ENCODE assay signal across 8 mouse cellular contexts in genomic region chr16:32430474-32431046, GRCm38 (mm10). TPM values are rescaled to one million over a fixed set of nuclear protein-coding genes. Genes with fewer than 3 reads are reported as not detected.
DNase-seq lines count a peak whose midpoint lies in the region; ATAC-seq lines count a peak whose summit lies in the region.

Gene Pcyt1a, plus strand, starts transcription at chr16:32430921.

- peaks cover 13% of the 10 kb centered on the region for H3K4me1 ChIP-seq in intestine, embryonic 16.5 days (ENCODE audit: control insufficient read depth, insufficient read depth, low read length)

- peak within 1 kb of the TSS; percentile 81 for H3K4me3 ChIP-seq in intestine, embryonic 16.5 days (ENCODE audit: low read length)

- WGBS in intestine, embryonic 16.5 days: under 1% methylated on average over 54 of the region's 54 CpGs

- H3K9me3 ChIP-seq in intestine, embryonic 16.5 days (ENCODE audit: control insufficient read depth, low read length): no peaks in the 10 kb centered on the region

- no peaks in the 10 kb centered on the region for H3K27me3 ChIP-seq in intestine, embryonic 16.5 days (replicated peaks; ENCODE audit: control insufficient read depth, insufficient read depth, low read length)

- H3K36me3 ChIP-seq in intestine, embryonic 16.5 days (ENCODE audit: control insufficient read depth, insufficient read depth, low read length): no peaks in the 10 kb centered on the region

- peak within 1 kb of the TSS; percentile 86 for H3K4me2 ChIP-seq in intestine, embryonic 16.5 days (ENCODE audit: low read depth, low read length)

- H3K27ac ChIP-seq in intestine, embryonic 16.5 days (ENCODE audit: low read length): peak within 1 kb of the TSS; percentile 93

- peak; percentile 93 for DNase-seq in adrenal gland, postnatal 10 days
- DNase-seq in embryo, embryonic 9.5 days (ENCODE audit: extremely low spot score): peak; percentile 94
- DNase-seq in gastrocnemius, postnatal 4 days (ENCODE audit: low spot score in 2 of 2): peak; percentile 82 to 92
- peak; percentile 89 to 94 for DNase-seq in left cerebral cortex, postnatal 25 days (ENCODE audit: low spot score in 2 of 2)
- DNase-seq in mesoderm, embryonic 11.5 days (ENCODE audit: low read depth, low spot score): peak; percentile 95
- DNase-seq in right cerebral cortex, postnatal 25 days: peak; percentile 89
- peak; percentile 78 to 88 for DNase-seq in urinary bladder, postnatal 36 days (ENCODE audit: low spot score in 2 of 2)

- intact Hi-C loops in left cerebral cortex, postnatal 25 days (cut with DNase I): loop anchor here (2.0 kb wide), 1 partner anchor 98 kb away; the partner anchor contains the start of gene Ubxn7

- H3K9ac ChIP-seq in intestine, embryonic 16.5 days (ENCODE audit: low read depth, low read length): peak within 1 kb of the TSS; percentile 87

- ATAC-seq in intestine, embryonic 16.5 days: peak; percentile 97

RNA-seq across cellular contexts. Expression of gene Pcyt1a, which starts in this region (rescaled TPM):
- 10 to 100 TPM; 73.1 to 78.1 TPM for total RNA-seq in adrenal gland, postnatal 10 days (2021)
- 10 to 100 TPM; 62.8 to 82.8 TPM for total RNA-seq in gastrocnemius, postnatal 4 days (2021)
- 79.9 and 83.0 TPM in 2 replicates for polyA plus RNA-seq in intestine, embryonic 16.5 days (2015; fragmentation: Nextera tagmentation; extraction: Ambion mirVana)
- total RNA-seq in left cerebral cortex, postnatal 25 days (2021): 10 to 100 TPM; 38.2 to 40.3 TPM

Comparison
In these comparisons a context has a peak if more than half of its experiments do, and no peak if none do; other contexts are left out.
1. Peak in every context shown above with its lines: DNase-seq, ATAC-seq, H3K4me3 ChIP-seq and H3K27ac ChIP-seq.